Mouse (Mus musculus): ENCODE results near the gene Plekhg5. TPM values are rescaled to one million over a fixed set of nuclear protein-coding genes. Genes with fewer than 3 reads are reported as not detected.

Plekhg5 gene
- total RNA-seq, 2 experiments from 2014 or later = 4.9 to 6.6 TPM

DNA sequence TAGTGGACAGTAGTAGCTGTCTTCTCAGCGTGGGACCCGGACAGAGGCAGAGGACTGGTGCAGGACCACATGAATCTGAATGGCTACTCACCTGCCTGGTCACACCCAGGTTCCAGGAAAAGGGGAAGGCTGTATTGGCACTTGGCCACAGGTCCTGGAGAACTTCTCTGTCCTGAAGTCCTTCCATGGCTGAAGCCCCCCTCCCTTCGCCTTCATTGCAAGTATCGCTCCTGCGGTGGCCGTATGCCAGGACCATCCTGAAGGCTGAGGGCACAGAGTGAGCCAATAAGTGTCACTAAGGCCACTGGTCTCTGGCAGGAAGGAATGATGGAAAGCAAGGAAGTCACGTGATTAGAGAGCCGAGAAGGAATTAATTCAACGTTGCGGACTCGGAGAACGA is 21.9 kb downstream of the Plekhg5 start:
- DNase-seq = no peak
- H3K27ac ChIP-seq = no peak overlapping the region
- no peak overlapping the region for H3K4me3 ChIP-seq
- TF ChIP-seq CTCF (IDR thresholded peaks at IDR 0.05) = no peak
- intact Hi-C loops (cut with DNase I) = no loop called here

GRCm38 (mm10) chr4:152095937-152096910 is 23.9 kb downstream of the Plekhg5 start:
- DNase-seq = peak; percentile 91
- intact Hi-C loops (cut with DNase I) = loop anchor here (1.0 to 2.0 kb wide), 3 partner anchors 13 to 115 kb away; partner anchors contain the start of gene Tas1r1
- peak; percentile 99; the same call in 1 of the 2 replicates for TF ChIP-seq CTCF (IDR thresholded peaks at IDR 0.05)
- H3K4me3 ChIP-seq = peak overlapping the region; percentile 75
- peak overlapping the region; percentile 92 for H3K27ac ChIP-seq

DNA sequence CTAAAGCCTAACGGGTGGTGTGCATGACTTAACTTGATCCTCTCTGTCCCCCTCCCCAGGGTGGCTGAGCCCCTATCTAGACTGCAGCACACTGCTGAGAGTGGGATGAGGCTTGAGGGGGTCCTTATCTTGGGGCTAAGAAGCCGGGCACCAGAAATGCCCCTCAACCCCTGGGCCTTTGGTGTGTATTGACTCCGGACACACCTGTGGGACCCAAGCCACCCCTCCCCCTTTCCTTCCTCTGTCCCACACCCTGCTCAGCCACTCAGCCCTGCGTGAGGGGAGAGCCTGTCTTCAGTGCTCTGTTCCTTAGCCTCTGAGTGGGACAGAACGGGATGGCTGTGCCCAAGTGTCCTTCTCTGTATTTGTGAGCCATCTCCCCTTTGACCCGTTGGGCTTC is 24.6 kb downstream of the Plekhg5 start:
- peak overlapping the region; percentile 92 for H3K27ac ChIP-seq
- peak overlapping the region; percentile 75 for H3K4me3 ChIP-seq
- TF ChIP-seq CTCF (IDR thresholded peaks at IDR 0.05) = no peak
- intact Hi-C loops (cut with DNase I) = loop anchor here (1.0 to 2.0 kb wide), 2 partner anchors 59 to 116 kb away; partner anchors contain the start of gene Tas1r1
- no peak for DNase-seq

DNA sequence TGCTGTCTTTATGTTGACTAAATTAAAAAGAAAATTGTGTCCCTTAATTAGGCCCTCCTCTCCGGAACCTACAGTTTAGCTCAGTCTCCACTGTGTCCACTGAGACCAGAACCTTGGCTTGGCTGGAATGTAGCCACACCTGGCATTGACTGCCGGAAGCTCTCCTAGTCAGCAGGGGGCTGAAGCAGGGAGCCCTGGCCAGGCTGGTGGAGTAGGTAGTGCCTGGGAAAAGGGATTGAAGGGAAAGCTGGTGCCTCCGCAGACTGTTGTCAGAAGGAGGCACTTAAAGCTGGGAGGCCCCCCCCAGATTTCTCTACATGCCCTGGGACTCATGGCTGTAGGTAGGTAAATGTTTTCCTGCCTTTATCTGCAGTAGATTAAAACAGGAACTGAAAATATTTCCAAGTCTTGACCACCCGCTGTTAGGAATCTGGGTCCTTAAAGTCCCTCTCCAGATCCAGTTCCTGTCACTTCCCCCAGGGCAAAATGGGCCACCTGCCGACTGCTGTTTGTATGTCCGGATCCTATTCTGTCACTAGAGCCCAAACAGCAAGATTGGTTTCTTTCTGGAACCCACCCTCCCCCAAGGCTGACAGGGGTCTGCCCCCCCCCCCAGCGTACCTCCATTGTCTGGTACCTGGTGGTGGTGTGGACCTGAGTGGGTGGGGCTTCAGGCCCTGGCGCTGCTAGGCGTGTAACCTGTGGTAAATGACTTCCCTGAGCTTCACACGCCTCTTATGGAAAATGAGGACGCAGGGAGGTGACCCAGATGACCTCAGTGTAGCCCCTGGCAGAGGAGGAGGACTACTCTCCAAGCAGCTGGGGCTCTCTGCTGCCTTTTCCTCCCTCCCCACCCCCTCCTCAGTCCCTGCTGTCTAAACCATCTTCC is 25.9 kb downstream of the Plekhg5 start:
- TF ChIP-seq CTCF (IDR thresholded peaks at IDR 0.05) = no peak
- Histone ChIP-seq H3K27ac (peak overlapping the region; percentile 92), H3K4me3 (peak overlapping the region; percentile 75)
- intact Hi-C loops (cut with DNase I) = loop anchor here (2.0 kb wide), 1 partner anchor 117 kb away; no protein-coding TSS in a partner anchor
- DNase-seq = no peak

- DNase-seq = no peak
- TF ChIP-seq CTCF (IDR thresholded peaks at IDR 0.05) = no peak
- Histone ChIP-seq H3K27ac (peak overlapping the region; percentile 68), H3K4me3 (peak overlapping the region; percentile 43)
- intact Hi-C loops (cut with DNase I) = no loop called here
These were observed 28.2 kb downstream of the Plekhg5 start for GRCm38 (mm10) chr4:152100541-152100940.

DNA sequence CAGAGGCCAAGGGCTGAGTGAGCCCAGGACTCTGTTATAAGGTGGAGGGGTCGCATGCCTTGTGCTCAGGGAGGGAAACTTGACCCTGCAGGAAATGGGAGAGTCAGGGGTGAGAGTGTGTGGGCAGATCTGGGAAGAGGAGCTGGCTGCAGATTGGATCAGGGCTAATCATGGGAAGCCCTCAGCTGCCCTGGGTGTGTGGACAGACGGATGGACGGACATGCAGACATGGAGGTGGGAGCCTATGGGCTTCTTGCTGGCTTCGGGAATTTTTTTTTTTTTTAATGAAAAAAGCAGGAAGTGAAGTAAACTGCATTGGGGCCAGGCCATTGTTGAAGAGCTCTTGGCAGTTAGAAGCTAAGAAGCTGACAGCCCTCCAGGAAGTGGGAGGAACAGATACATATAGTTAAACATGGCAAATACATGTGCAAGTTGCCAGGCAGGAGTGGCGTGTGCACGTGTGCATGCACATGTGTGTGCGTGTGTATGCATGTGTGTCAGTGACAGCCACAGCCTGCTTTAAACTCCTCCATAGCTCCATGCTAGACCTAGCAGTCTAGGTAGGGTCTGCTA is 28.9 kb downstream of the Plekhg5 start:
- Histone ChIP-seq H3K4me3 (peak overlapping the region; percentile 43), H3K27ac (peak overlapping the region; percentile 68)
- intact Hi-C loops (cut with DNase I) = no loop called here
- DNase-seq = no peak
- no peak for TF ChIP-seq CTCF (IDR thresholded peaks at IDR 0.05)

DNA sequence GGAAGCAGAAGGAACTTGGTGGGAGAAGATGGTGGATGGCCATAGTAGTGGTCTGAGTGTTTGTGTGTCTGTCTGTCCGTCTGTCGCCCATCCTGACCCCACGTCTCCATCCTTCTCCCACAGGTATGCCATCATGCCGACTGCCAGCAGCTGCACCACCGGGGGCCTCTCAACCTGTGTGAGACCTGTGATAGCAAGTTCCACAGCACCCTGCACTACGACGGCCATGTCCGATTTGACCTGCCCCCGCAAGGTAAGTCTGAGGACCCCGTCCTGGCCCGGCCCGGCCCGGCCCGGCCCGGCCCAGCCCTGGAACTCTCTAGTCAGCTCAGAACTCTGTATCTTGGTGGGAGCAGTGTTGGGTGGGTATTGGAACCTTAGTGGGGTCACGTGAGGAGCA is 29.6 kb downstream of the Plekhg5 start:
- no peak for DNase-seq
- no peak overlapping the region for H3K27ac ChIP-seq
- no peak overlapping the region; the same call in 1 of the 2 replicates for H3K4me3 ChIP-seq
- intact Hi-C loops (cut with DNase I) = no loop called here
- TF ChIP-seq CTCF (IDR thresholded peaks at IDR 0.05) = no peak

DNA sequence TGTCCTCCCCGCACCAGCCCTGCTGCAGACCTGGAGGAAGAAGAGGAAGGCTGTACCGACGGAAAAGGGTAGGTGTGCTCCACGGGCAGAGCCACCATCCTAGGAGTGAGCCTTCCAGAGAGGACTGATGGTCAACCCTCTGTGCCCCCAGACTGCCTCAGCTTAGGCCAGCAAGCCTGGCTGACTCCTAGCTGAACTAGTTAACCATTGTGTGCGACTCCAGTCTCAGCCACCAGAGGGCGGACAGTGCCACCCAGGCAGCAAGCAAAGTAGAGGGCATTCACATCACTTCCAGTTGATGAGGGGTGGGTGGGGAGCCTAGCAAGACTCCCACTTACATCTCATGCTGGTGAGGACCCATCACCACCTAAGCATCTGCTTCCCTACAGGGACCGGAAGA is 30.7 kb downstream of the Plekhg5 start:
- no peak overlapping the region for H3K27ac ChIP-seq
- peak; percentile 80 for TF ChIP-seq CTCF (IDR thresholded peaks at IDR 0.05)
- DNase-seq = peak; percentile 76
- intact Hi-C loops (cut with DNase I) = no loop called here
- H3K4me3 ChIP-seq = no peak overlapping the region

GRCm38 (mm10) chr4:152106746-152107145 is 34.4 kb downstream of the Plekhg5 start:
- Histone ChIP-seq H3K4me3 (no peak overlapping the region), H3K27ac (no peak overlapping the region)
- TF ChIP-seq CTCF (IDR thresholded peaks at IDR 0.05) = peak; percentile 5; the same call in 1 of the 2 replicates
- intact Hi-C loops (cut with DNase I) = no loop called here
- no peak for DNase-seq

- H3K27ac ChIP-seq = 0 out of 2 replicates have a peak overlapping the region, but pooled peaks have one; percentile 43
- TF ChIP-seq CTCF (IDR thresholded peaks at IDR 0.05) = no peak
- DNase-seq = no peak
- intact Hi-C loops (cut with DNase I) = no loop called here
- H3K4me3 ChIP-seq = peak overlapping the region; percentile 59
These were observed 35.2 kb downstream of the Plekhg5 start for GRCm38 (mm10) chr4:152107493-152107892.

DNA sequence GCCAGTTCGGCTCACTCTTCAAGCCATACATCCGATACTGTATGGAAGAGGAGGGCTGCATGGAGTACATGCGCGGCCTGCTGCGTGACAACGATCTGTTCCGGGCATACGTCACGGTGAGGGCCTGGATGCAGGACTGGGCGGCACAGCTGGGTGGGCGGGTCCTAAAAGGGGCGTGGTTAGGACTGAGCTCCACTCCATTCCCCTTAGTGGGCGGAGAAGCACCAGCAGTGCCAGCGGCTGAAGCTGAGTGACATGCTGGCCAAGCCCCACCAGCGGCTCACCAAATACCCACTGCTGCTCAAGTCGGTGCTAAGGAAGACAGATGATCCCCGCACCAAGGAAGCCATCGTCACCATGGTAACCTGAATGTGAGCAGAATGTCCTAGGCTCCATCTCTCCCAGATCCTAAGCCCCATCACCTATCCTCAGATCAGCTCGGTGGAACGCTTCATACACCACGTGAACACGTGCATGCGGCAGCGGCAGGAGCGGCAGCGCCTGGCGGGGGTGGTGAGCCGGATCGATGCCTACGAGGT is 35.7 kb downstream of the Plekhg5 start:
- Histone ChIP-seq H3K27ac (0 out of 2 replicates have a peak overlapping the region, but pooled peaks have one; percentile 43), H3K4me3 (peak overlapping the region; percentile 59)
- intact Hi-C loops (cut with DNase I) = no loop called here
- DNase-seq = peak; percentile 73
- no peak for TF ChIP-seq CTCF (IDR thresholded peaks at IDR 0.05)

DNA sequence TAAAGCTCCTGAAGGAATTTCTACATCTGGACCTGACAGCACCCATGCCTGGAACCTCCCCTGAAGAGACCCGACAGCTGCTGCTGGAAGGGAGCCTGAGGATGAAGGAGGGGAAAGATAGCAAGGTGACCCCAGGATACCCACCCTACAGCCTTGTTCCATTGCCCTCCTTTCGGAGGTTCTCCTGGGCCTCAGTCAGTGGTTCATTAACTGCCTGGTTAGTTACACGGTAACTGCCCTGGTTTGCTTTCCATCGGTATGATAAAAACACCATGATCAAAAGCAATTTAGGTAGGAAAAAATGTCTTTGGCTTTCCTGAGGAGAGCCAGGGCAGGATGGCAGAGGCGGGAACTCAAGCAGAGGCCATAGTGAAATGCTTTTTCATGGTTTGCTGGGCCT is 36.4 kb downstream of the Plekhg5 start:
- intact Hi-C loops (cut with DNase I) = no loop called here
- H3K4me3 ChIP-seq = no peak overlapping the region
- H3K27ac ChIP-seq = no peak overlapping the region

More for the DNA sequence above, 36.4 kb downstream of the Plekhg5 start:
- DNase-seq = no peak
- no peak for TF ChIP-seq CTCF (IDR thresholded peaks at IDR 0.05)
